In genomic region chr2:132701451-132701886, GRCm38 (mm10) we compare ENCODE assay signal across 8 mouse cellular contexts. TPM values are rescaled to one million over a fixed set of nuclear protein-coding genes. Genes with fewer than 3 reads are reported as not detected.
A peak's percentile ranks its signal among the peaks of the same experiment; 100 is the strongest.
DNase-seq lines count a peak whose midpoint lies in the region; ATAC-seq and TF ChIP-seq lines count a peak whose summit lies in the region.

No protein-coding gene starts in this region.

- H3K36me3 ChIP-seq in forebrain, postnatal 0 days (ENCODE audit: insufficient read depth): no peaks in the 10 kb centered on the region; the same call in 1 of the 2 replicates
- H3K36me3 ChIP-seq in hindbrain, embryonic 16.5 days (ENCODE audit: control insufficient read depth, insufficient read depth, low read length): no peaks in the 10 kb centered on the region

- whole genome bisulfite sequencing in cerebellum, adult 2 months: 13% methylated on average over 7 of the region's 7 CpGs
- 10% methylated on average over 7 of the region's 7 CpGs for WGBS in forebrain, postnatal 0 days
- 14% methylated on average over 7 of the region's 7 CpGs for WGBS in hindbrain, embryonic 16.5 days

- H3K27ac ChIP-seq in cerebellum, adult 2 months (ENCODE audit: insufficient read depth, low read length): no peak overlapping the region
- no peak overlapping the region for H3K27ac ChIP-seq in forebrain, postnatal 0 days (ENCODE audit: low read depth, low read length)
- no peak overlapping the region for H3K27ac ChIP-seq in hindbrain, embryonic 16.5 days (ENCODE audit: low read depth, low read length)

- intact Hi-C loops in left cerebral cortex, postnatal 14 days (cut with DNase I): loop anchor here (1.0 to 5.0 kb wide), 3 partner anchors 81 to 185 kb away; partner anchors contain the start of gene Chgb

- no peak overlapping the region for H3K9ac ChIP-seq in forebrain, postnatal 0 days
- H3K9ac ChIP-seq in hindbrain, embryonic 16.5 days (ENCODE audit: low read depth, low read length): no peak overlapping the region

- H3K27me3 ChIP-seq in cerebellum, adult 2 months (ENCODE audit: control insufficient read depth, insufficient read depth, low read length): no peaks in the 10 kb centered on the region
- H3K27me3 ChIP-seq in forebrain, postnatal 0 days (ENCODE audit: insufficient read depth, low read length): no peaks in the 10 kb centered on the region
- H3K27me3 ChIP-seq in hindbrain, embryonic 16.5 days (replicated peaks; ENCODE audit: control insufficient read depth, insufficient read depth, low read length): no peaks in the 10 kb centered on the region

- peak; percentile 70 for TF ChIP-seq CTCF in cerebellum, adult 2 months (IDR thresholded peaks at IDR 0.05; ENCODE audit: borderline replicate concordance, insufficient read depth, low read depth, low read length)
- TF ChIP-seq CTCF in forebrain, postnatal 0 days (IDR thresholded peaks at IDR 0.05; ENCODE audit: low read depth): peak; percentile 81

- TF ChIP-seq POLR2A in cerebellum, adult 2 months (IDR thresholded peaks at IDR 0.05; ENCODE audit: borderline replicate concordance, insufficient read depth, low read length): no peak

- H3K9me3 ChIP-seq in forebrain, postnatal 0 days (ENCODE audit: low read length): no peaks in the 10 kb centered on the region
- no peaks in the 10 kb centered on the region for H3K9me3 ChIP-seq in hindbrain, embryonic 16.5 days (ENCODE audit: control insufficient read depth, low read length)

- H3K4me1 ChIP-seq in cerebellum, adult 2 months (ENCODE audit: control insufficient read depth, insufficient read depth, low read length): peaks cover 5% of the 10 kb centered on the region
- no peaks in the 10 kb centered on the region for H3K4me1 ChIP-seq in forebrain, postnatal 0 days (ENCODE audit: insufficient read depth)
- no peaks in the 10 kb centered on the region for H3K4me1 ChIP-seq in hindbrain, embryonic 16.5 days (ENCODE audit: control insufficient read depth, insufficient read depth, low read depth, low read length)

- H3K4me2 ChIP-seq in forebrain, postnatal 0 days (ENCODE audit: low read depth): no peak overlapping the region
- H3K4me2 ChIP-seq in hindbrain, embryonic 16.5 days (ENCODE audit: low read length): no peak overlapping the region

- ATAC-seq in forebrain, postnatal 0 days: peak; percentile 83
- peak; percentile 82 for ATAC-seq in hindbrain, embryonic 16.5 days
- peak; percentile 91 for ATAC-seq in megakaryocyte progenitor cell, adult 5-6 weeks (replicated peaks; ENCODE audit: poor library complexity)

- peak; percentile 77 to 82 for DNase-seq in left cerebral cortex, adult 18-20 months (ENCODE audit: low spot score in 2 of 2)
- DNase-seq in left cerebral cortex, adult 11 months (ENCODE audit: low spot score): no peak
- DNase-seq in cerebellum, adult 2 months: peak; percentile 71 to 80
- DNase-seq in forebrain, postnatal 0 days: peak; percentile 76
- DNase-seq in left cerebral cortex, postnatal 14 days (ENCODE audit: low spot score in 2 of 2): peak; percentile 71 to 80
- DNase-seq in right cerebral cortex, postnatal 14 days: peak; percentile 77

- H3K4me3 ChIP-seq in cerebellum, adult 2 months (replicated peaks; ENCODE audit: insufficient read depth, low read depth, low read length): no peak overlapping the region
- no peak overlapping the region for H3K4me3 ChIP-seq in forebrain, postnatal 0 days (ENCODE audit: low read depth, low read length)
- H3K4me3 ChIP-seq in hindbrain, embryonic 16.5 days (ENCODE audit: low read length): no peak overlapping the region

RNA-seq across cellular contexts. Expression of gene Shld1, which starts 14.7 kb away (rescaled TPM):
- total RNA-seq in left cerebral cortex, adult 18-20 months (2021): 1 to 10 TPM; 7.9 to 8.7 TPM
- polyA plus RNA-seq in cerebellum, adult 2 months (2012; rRNA removed): 29.5 and 29.7 TPM in 2 replicates
- total RNA-seq in forebrain, postnatal 0 days (2014; rRNA removed): 17.3 and 20.4 TPM in 2 replicates
- polyA plus RNA-seq in forebrain, postnatal 0 days (2015; fragmentation: Nextera tagmentation; extraction: Ambion mirVana): 20.6 and 22.8 TPM in 2 replicates
- polyA plus RNA-seq in hindbrain, embryonic 16.5 days (2015; fragmentation: Nextera tagmentation; extraction: Ambion mirVana): 21.3 and 23.5 TPM in 2 replicates
- 1 to 10 TPM; 7.3 to 9.8 TPM for total RNA-seq in left cerebral cortex, postnatal 14 days (2021)
- 4.3 and 8.2 TPM in 2 replicates for total RNA-seq in megakaryocyte progenitor cell, adult 5-6 weeks (2015)
- 4.4 and 7.7 TPM in 2 replicates for total RNA-seq in megakaryocyte progenitor cell, adult 5-6 weeks (2017)
